Mouse (Mus musculus) cortical plate, adult 2 months (tissue): ENCODE results near the gene Ecm2.

Experiments used
- CTCF ChIP-seq: fragments of 200-500 bp; IDR thresholded peaks from 2 replicates; pipeline ENCODE4 v1.5.1; 2011; ENCODE audit warnings: mild to moderate bottlenecking, control low read depth, low read length; ENCODE audit not compliant: insufficient read depth; ENCODE audit errors: extremely low read depth
- POLR2A ChIP-seq: fragments of 200-500 bp; IDR thresholded peaks from 2 replicates; pipeline ENCODE4 v1.6.1; 2011; ENCODE audit warnings: mild to moderate bottlenecking, low read length, control low read depth; ENCODE audit not compliant: insufficient read depth; ENCODE audit errors: extremely low read depth

GRCm38 (mm10) chr13:49505776-49506175 lies 1.2 kb downstream of the Ecm2 start:
- no peak for TF ChIP-seq POLR2A
- no peak for TF ChIP-seq CTCF
